15 mouse cellular contexts compared by ENCODE assay signal in genomic region chr4:151759095-151759494, GRCm38 (mm10).
A peak's percentile ranks its signal among the peaks of the same experiment; 100 is the strongest.
DNase-seq lines count a peak whose midpoint lies in the region; ATAC-seq and TF ChIP-seq lines count a peak whose summit lies in the region.
"Had no signal": no experiment of that assay in that cellular context is flagged by ENCODE, and none has a peak within 500 bp of the region (broad histone marks: within the 10 kb centered on the region; RNA-seq: fewer than 3 reads in every experiment).

No protein-coding gene starts in this region.

- TF ChIP-seq EP300 in liver, postnatal 0 days (IDR thresholded peaks at IDR 0.05; ENCODE audit: low read depth), result no peak

- no peaks in the 10 kb centered on the region for H3K36me3 ChIP-seq in liver, postnatal 0 days (replicated peaks; ENCODE audit: insufficient read depth, low read length)
- H3K36me3 ChIP-seq: hindbrain, embryonic 12.5 days; limb, embryonic 15.5 days had no signal

- ATAC-seq in liver, postnatal 0 days, result no peak
- ATAC-seq in monocyte, adult 5-6 weeks (replicated peaks; ENCODE audit: insufficient number of reproducible peaks, low FRiP score, low TSS enrichment, poor library complexity, severe bottlenecking), result no peak
- ATAC-seq: forebrain, embryonic 14.5 days; intestine, postnatal 0 days had no signal

- 63% methylated on average over 2 of the region's 2 CpGs for WGBS in liver, postnatal 0 days (ENCODE audit: insufficient replicate concordance)

- no peak overlapping the region for H3K4me3 ChIP-seq in liver, postnatal 0 days (ENCODE audit: low read depth, low read length)
- H3K4me3 ChIP-seq: hindbrain, embryonic 12.5 days; limb, embryonic 15.5 days had no signal

- no peak for TF ChIP-seq CTCF in liver, postnatal 0 days (IDR thresholded peaks at IDR 0.05; ENCODE audit: low read depth)

- peak; percentile 24 for DNase-seq in liver
- DNase-seq in liver, postnatal 0 days, result no peak
- peak; percentile 36 for DNase-seq in R1 (ENCODE audit: low read depth, low spot score)
- peak; percentile 24 for DNase-seq in embryo, embryonic 11.5 days (ENCODE audit: low read depth, low spot score)
- DNase-seq in retina, postnatal 1 day, result peak; percentile 34
- DNase-seq in ovary, postnatal 36 days (ENCODE audit: low spot score), result no peak
- DNase-seq: cerebellum, adult 11 months; cerebellum, postnatal 36 days; heart, adult 18-20 months; lung, postnatal 10 days had no signal

- H3K27me3 ChIP-seq in liver, postnatal 0 days (ENCODE audit: insufficient read depth, low read length), result no peaks in the 10 kb centered on the region
- H3K27me3 ChIP-seq: hindbrain, embryonic 12.5 days; limb, embryonic 15.5 days had no signal

- no peaks in the 10 kb centered on the region for H3K9me3 ChIP-seq in liver, postnatal 0 days (ENCODE audit: low read length)
- H3K9me3 ChIP-seq: hindbrain, embryonic 12.5 days; limb, embryonic 15.5 days had no signal

- H3K4me2 ChIP-seq in liver, postnatal 0 days (ENCODE audit: low read depth, low read length), result no peak overlapping the region
- H3K4me2 ChIP-seq: hindbrain, embryonic 12.5 days; limb, embryonic 15.5 days had no signal

- H3K4me1 ChIP-seq in liver, postnatal 0 days (ENCODE audit: insufficient read depth), result no peaks in the 10 kb centered on the region

- no peak overlapping the region for H3K9ac ChIP-seq in liver, postnatal 0 days (replicated peaks)
- H3K9ac ChIP-seq: hindbrain, embryonic 12.5 days; limb, embryonic 15.5 days had no signal

- H3K27ac ChIP-seq in liver, postnatal 0 days (ENCODE audit: low read depth), result no peak overlapping the region
- H3K27ac ChIP-seq: hindbrain, embryonic 12.5 days; limb, embryonic 15.5 days had no signal

Comparison
In these comparisons a context has a peak if more than half of its experiments do, and no peak if none do; other contexts are left out.
1. DNase-seq: peak in liver (single experiment), R1 (single experiment), embryo, embryonic 11.5 days (single experiment) and retina, postnatal 1 day (single experiment); none in liver, postnatal 0 days (single experiment) and ovary, postnatal 36 days (single experiment).